Mouse (Mus musculus): ENCODE measurements around the gene AI413582. TPM values are rescaled to one million over a fixed set of nuclear protein-coding genes. Genes with fewer than 3 reads are reported as not detected.
A peak's percentile ranks its signal among the peaks of the same experiment; 100 is the strongest.

AI413582 gene
- total and polyA plus RNA-seq, 2 experiments = 4.9 to 12.9 TPM

GRCm38 (mm10) chr17:27532095-27532494, 33.5 kb downstream of the AI413582 start:
- Histone ChIP-seq H3K27ac (replicated peaks; ENCODE audit: insufficient read depth, low read depth, low read length) (no peak overlapping the region), H3K4me3 (ENCODE audit: insufficient read depth, low read depth, low read length) (no peak overlapping the region), H3K79me2 (ENCODE audit: control insufficient read depth, insufficient read depth, low read length) (no peaks in the 10 kb centered on the region), H3K9ac (ENCODE audit: low read depth, low read length) (no peak overlapping the region), H3K27me3 (ENCODE audit: control insufficient read depth, insufficient read depth, low read length) (no peaks in the 10 kb centered on the region), H3K36me3 (ENCODE audit: control insufficient read depth, insufficient read depth, low read length) (no peaks in the 10 kb centered on the region), H3K4me1 (ENCODE audit: control insufficient read depth, insufficient read depth, low read length) (peaks cover 7% of the 10 kb centered on the region)
- DNase-seq (ENCODE audit: extremely low read depth, low read depth, low spot score) = no peak
- 91% methylated on average over 8 of the region's 8 CpGs for WGBS
- TF ChIP-seq POLR2A (IDR thresholded peaks at IDR 0.05; ENCODE audit: extremely low read depth, insufficient read depth, low read length) (no peak), CTCF (IDR thresholded peaks at IDR 0.05; ENCODE audit: low read depth, low read length) (no peak)

DNA sequence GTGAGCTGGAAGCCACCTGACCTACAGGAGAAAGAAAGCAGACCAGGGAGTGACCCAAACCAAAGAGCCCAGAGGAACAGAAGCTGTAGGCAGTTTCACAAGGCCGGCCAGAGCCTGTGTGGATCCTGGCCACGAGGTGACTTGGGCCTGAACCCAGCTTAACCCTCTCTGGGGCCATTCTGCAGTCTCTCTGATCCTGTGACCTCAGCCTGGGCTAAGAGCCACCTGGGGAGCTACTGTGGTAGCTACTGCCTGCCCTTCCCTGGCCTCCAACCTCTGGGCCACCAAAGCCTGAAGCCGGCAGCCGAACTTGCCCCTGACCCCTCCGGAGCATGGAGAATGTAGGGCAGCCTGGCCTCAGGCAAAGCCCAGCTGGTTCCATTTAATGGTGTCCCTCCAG, 36.8 kb downstream of the AI413582 start:
- no peaks in the 10 kb centered on the region for H3K36me3 ChIP-seq (ENCODE audit: control insufficient read depth, insufficient read depth, low read length)
- H3K4me3 ChIP-seq (ENCODE audit: insufficient read depth, low read depth, low read length) = no peak overlapping the region
- H3K9ac ChIP-seq (ENCODE audit: low read depth, low read length) = no peak overlapping the region
- H3K27me3 ChIP-seq (ENCODE audit: control insufficient read depth, insufficient read depth, low read length) = no peaks in the 10 kb centered on the region
- no peak overlapping the region for H3K27ac ChIP-seq (replicated peaks; ENCODE audit: insufficient read depth, low read depth, low read length)
- peak; percentile 23 for DNase-seq (ENCODE audit: extremely low read depth, low read depth, low spot score)
- H3K4me1 ChIP-seq (ENCODE audit: control insufficient read depth, insufficient read depth, low read length) = no peaks in the 10 kb centered on the region
- no peak for TF ChIP-seq POLR2A (IDR thresholded peaks at IDR 0.05; ENCODE audit: extremely low read depth, insufficient read depth, low read length)
- TF ChIP-seq CTCF (IDR thresholded peaks at IDR 0.05; ENCODE audit: low read depth, low read length) = no peak
- 72% methylated on average over 5 of the region's 5 CpGs for WGBS
- H3K79me2 ChIP-seq (ENCODE audit: control insufficient read depth, insufficient read depth, low read length) = no peaks in the 10 kb centered on the region

DNA sequence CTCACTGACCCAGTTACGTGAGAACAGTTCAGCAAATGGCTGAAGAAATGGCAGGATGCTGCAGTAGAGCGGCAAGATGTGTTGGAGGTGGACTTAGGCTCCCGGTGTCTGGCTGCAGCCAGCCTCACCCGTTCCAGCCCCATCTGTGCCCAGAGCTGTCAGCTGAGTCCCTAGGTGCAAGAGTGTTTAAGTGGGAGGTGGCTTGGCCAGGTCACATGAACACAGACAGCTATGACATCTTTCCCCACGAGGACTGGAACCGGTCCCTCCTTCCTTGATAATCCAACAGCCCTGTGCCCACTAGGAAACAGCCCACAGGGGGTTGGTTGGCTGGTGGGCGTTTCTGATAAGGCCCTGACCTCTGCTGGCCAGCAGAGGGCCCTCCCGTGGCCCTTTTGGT, 37.5 kb downstream of the AI413582 start:
- TF ChIP-seq POLR2A (IDR thresholded peaks at IDR 0.05; ENCODE audit: extremely low read depth, insufficient read depth, low read length) (no peak), CTCF (IDR thresholded peaks at IDR 0.05; ENCODE audit: low read depth, low read length) (no peak)

GRCm38 (mm10) chr17:27527188-27527587, 38.4 kb downstream of the AI413582 start:
- TF ChIP-seq CTCF (IDR thresholded peaks at IDR 0.05; ENCODE audit: low read depth, low read length) (no peak), POLR2A (IDR thresholded peaks at IDR 0.05; ENCODE audit: extremely low read depth, insufficient read depth, low read length) (no peak)
- WGBS = 74% methylated on average over 6 of the region's 6 CpGs

More for the DNA sequence above, 37.5 kb downstream of the AI413582 start:
- Histone ChIP-seq H3K9ac (ENCODE audit: low read depth, low read length) (no peak overlapping the region), H3K79me2 (ENCODE audit: control insufficient read depth, insufficient read depth, low read length) (no peaks in the 10 kb centered on the region), H3K4me3 (ENCODE audit: insufficient read depth, low read depth, low read length) (no peak overlapping the region), H3K27ac (replicated peaks; ENCODE audit: insufficient read depth, low read depth, low read length) (no peak overlapping the region), H3K4me1 (ENCODE audit: control insufficient read depth, insufficient read depth, low read length) (no peaks in the 10 kb centered on the region), H3K36me3 (ENCODE audit: control insufficient read depth, insufficient read depth, low read length) (no peaks in the 10 kb centered on the region), H3K27me3 (ENCODE audit: control insufficient read depth, insufficient read depth, low read length) (no peaks in the 10 kb centered on the region)
- no peak for DNase-seq (ENCODE audit: extremely low read depth, low read depth, low spot score)
- 61% methylated on average over 8 of the region's 8 CpGs for WGBS

DNA sequence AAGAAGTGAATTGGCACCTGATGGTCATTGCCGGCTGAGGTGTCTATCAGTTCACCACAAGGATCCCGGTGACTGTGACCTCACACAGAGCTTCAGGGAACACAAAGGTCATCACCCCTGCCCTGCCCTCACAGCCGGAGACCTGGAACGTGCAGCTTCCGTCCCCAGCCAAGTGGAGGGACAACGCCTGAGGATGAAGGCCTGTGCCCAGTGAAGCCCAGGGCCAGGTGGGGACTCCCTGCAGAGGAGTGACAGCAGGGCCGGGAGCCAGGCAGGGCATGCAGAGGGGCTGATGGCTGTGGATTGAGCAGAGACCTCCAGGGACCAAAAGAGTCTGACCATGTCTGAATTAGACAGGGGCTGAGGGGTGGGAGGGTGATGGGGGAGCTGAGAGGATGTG, 42.4 kb downstream of the AI413582 start:
- Histone ChIP-seq H3K9ac (ENCODE audit: low read depth, low read length) (no peak overlapping the region), H3K4me1 (ENCODE audit: control insufficient read depth, insufficient read depth, low read length) (no peaks in the 10 kb centered on the region), H3K27ac (replicated peaks; ENCODE audit: insufficient read depth, low read depth, low read length) (no peak overlapping the region), H3K4me3 (ENCODE audit: insufficient read depth, low read depth, low read length) (no peak overlapping the region), H3K27me3 (ENCODE audit: control insufficient read depth, insufficient read depth, low read length) (peaks cover 3% of the 10 kb centered on the region; the same call in 1 of the 2 replicates), H3K79me2 (ENCODE audit: control insufficient read depth, insufficient read depth, low read length) (no peaks in the 10 kb centered on the region), H3K36me3 (ENCODE audit: control insufficient read depth, insufficient read depth, low read length) (no peaks in the 10 kb centered on the region)
- DNase-seq (ENCODE audit: extremely low read depth, low read depth, low spot score) = no peak
- no peak for TF ChIP-seq CTCF (IDR thresholded peaks at IDR 0.05; ENCODE audit: low read depth, low read length)
- no peak for TF ChIP-seq POLR2A (IDR thresholded peaks at IDR 0.05; ENCODE audit: extremely low read depth, insufficient read depth, low read length)
- WGBS = 75% methylated on average over 7 of the region's 7 CpGs

More at GRCm38 (mm10) chr17:27527188-27527587, 38.4 kb downstream of the AI413582 start:
- no peak for DNase-seq (ENCODE audit: extremely low read depth, low read depth, low spot score)
- H3K27ac ChIP-seq (replicated peaks; ENCODE audit: insufficient read depth, low read depth, low read length) = no peak overlapping the region
- no peaks in the 10 kb centered on the region for H3K27me3 ChIP-seq (ENCODE audit: control insufficient read depth, insufficient read depth, low read length)
- H3K9ac ChIP-seq (ENCODE audit: low read depth, low read length) = no peak overlapping the region
- no peaks in the 10 kb centered on the region for H3K36me3 ChIP-seq (ENCODE audit: control insufficient read depth, insufficient read depth, low read length)
- no peaks in the 10 kb centered on the region for H3K79me2 ChIP-seq (ENCODE audit: control insufficient read depth, insufficient read depth, low read length)
- H3K4me3 ChIP-seq (ENCODE audit: insufficient read depth, low read depth, low read length) = no peak overlapping the region
- no peaks in the 10 kb centered on the region for H3K4me1 ChIP-seq (ENCODE audit: control insufficient read depth, insufficient read depth, low read length)

DNA sequence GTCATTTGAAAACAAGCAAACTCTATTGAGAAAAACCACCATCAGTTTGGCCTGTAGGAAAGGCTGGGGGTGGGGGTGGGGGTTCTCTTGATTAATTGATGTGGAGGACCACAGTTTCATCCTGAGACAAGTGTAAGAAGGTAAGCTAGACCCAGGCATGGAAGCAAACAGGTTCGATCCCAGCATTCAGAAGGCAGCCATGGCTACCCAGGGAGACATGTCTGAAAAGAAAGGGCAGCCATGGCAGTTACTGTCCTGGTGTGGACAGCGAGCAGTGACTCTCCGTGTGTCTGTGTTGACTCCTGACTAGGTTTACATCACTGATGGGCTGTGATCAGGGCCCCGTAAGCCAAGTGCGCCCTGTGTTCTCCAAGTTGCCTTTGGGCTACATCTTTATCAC, 44.3 kb downstream of the AI413582 start, which contains the start of gene Grm4:
Gene Grm4 (minus strand): TSS at position 101 of the 400 bp plus-strand sequence.
- no peak for TF ChIP-seq POLR2A (IDR thresholded peaks at IDR 0.05; ENCODE audit: extremely low read depth, insufficient read depth, low read length)
- no peak for TF ChIP-seq CTCF (IDR thresholded peaks at IDR 0.05; ENCODE audit: low read depth, low read length)
- Histone ChIP-seq H3K36me3 (ENCODE audit: control insufficient read depth, insufficient read depth, low read length) (no peaks in the 10 kb centered on the region), H3K27ac (replicated peaks; ENCODE audit: insufficient read depth, low read depth, low read length) (no peak within 1 kb of the TSS), H3K79me2 (ENCODE audit: control insufficient read depth, insufficient read depth, low read length) (no peaks in the 10 kb centered on the region), H3K27me3 (ENCODE audit: control insufficient read depth, insufficient read depth, low read length) (peaks cover 3% of the 10 kb centered on the region; the same call in 1 of the 2 replicates), H3K4me1 (ENCODE audit: control insufficient read depth, insufficient read depth, low read length) (no peaks in the 10 kb centered on the region), H3K4me3 (ENCODE audit: insufficient read depth, low read depth, low read length) (no peak within 1 kb of the TSS), H3K9ac (ENCODE audit: low read depth, low read length) (no peak within 1 kb of the TSS)
- DNase-seq (ENCODE audit: extremely low read depth, low read depth, low spot score) = no peak
- WGBS = 83% methylated on average over 5 of the region's 5 CpGs

Measured in liver, adult 2 months (tissue).